In the genomic region with DNA sequence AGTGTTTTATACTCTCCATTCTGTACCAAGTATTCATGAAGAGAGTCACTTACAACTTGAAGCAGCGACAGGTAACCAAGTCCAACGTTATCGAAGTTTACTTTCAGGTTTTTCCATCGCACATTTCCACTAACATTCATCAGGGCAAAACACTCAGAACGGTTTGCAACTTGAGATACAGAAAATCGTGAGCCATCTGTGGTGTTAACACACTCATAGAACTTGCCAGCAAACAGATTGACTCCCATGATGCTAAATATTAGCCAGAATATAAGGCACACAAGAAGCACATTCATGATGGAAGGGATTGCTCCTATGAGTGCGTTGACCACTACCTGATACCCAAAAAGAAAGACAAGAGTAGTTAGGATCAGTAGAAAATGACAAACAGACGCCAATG, we compare ENCODE assay signal across 16 mouse cellular contexts. TPM values are rescaled to one million over a fixed set of nuclear protein-coding genes. Genes with fewer than 3 reads are reported as not detected.
"Had no signal": no experiment of that assay in that cellular context is flagged by ENCODE, and none has a peak within 500 bp of the region (broad histone marks: within the 10 kb centered on the region; RNA-seq: fewer than 3 reads in every experiment).

No protein-coding gene starts in this region.

- DNase-seq: kidney, adult 8-10 months; kidney, postnatal 25 days; left cerebral cortex, postnatal 4 days; lung, adult 18-20 months; right cerebral cortex, postnatal 14 days; thymus, adult 18-20 months; thymus, postnatal 14 days had no signal

- ATAC-seq: intestine, postnatal 0 days; midbrain, embryonic 16.5 days had no signal

- H3K4me2 ChIP-seq: limb, embryonic 13.5 days; midbrain, embryonic 12.5 days had no signal

- H3K4me3 ChIP-seq: limb, embryonic 13.5 days; midbrain, embryonic 12.5 days had no signal

- H3K27ac ChIP-seq: limb, embryonic 13.5 days; liver, embryonic 14.5 days; midbrain, embryonic 12.5 days; stomach, postnatal 0 days had no signal

- H3K9ac ChIP-seq: limb, embryonic 13.5 days; liver, embryonic 14.5 days; midbrain, embryonic 12.5 days had no signal

- H3K27me3 ChIP-seq: limb, embryonic 13.5 days; midbrain, embryonic 12.5 days had no signal

- H3K9me3 ChIP-seq: limb, embryonic 13.5 days; midbrain, embryonic 12.5 days had no signal

- H3K4me1 ChIP-seq: limb, embryonic 13.5 days; midbrain, embryonic 12.5 days had no signal

- H3K36me3 ChIP-seq: limb, embryonic 13.5 days; midbrain, embryonic 12.5 days had no signal

RNA-seq across cellular contexts. Expression of a gene that starts 53.9 kb away (rescaled TPM):
- total RNA-seq: liver, adult 2 months; megakaryocyte-erythroid progenitor cell, adult 5-6 weeks had no signal
- polyA plus RNA-seq: liver, adult 2 months; small intestine, adult 2 months had no signal
